Mouse (Mus musculus): Measurements from ENCODE around the gene Ttpal. TPM values are rescaled to one million over a fixed set of nuclear protein-coding genes. Genes with fewer than 3 reads are reported as not detected.
A peak's percentile ranks its signal among the peaks of the same experiment; 100 is the strongest.
"Not testable (repeated sequence)": the region's sequence is repeated elsewhere in the genome, so short reads cannot be mapped to it uniquely, and the experiment has no call there.

Ttpal gene
- polyA plus RNA-seq, 1 experiment = 63.2 TPM

GRCm38 (mm10) chr2:163646461-163647080 is 44.5 kb downstream of the Ttpal start:
- TF ChIP-seq CTCF (IDR thresholded peaks at IDR 0.05; ENCODE audit: borderline replicate concordance, control insufficient read depth, extremely low read depth, insufficient read depth, low read length, poor library complexity) (no peak), POLR2A (IDR thresholded peaks at IDR 0.05; ENCODE audit: control insufficient read depth, extremely low read depth, insufficient read depth, low read length, poor library complexity) (no peak)
- 89% methylated on average over 5 of the region's 5 CpGs for WGBS
- H3K27ac ChIP-seq (ENCODE audit: control insufficient read depth, insufficient read depth, low read length) = no peak overlapping the region
- no peak overlapping the region for H3K4me3 ChIP-seq (ENCODE audit: control insufficient read depth, insufficient read depth, low read length)
- H3K27me3 ChIP-seq (ENCODE audit: control insufficient read depth, insufficient read depth, low read length) = no peaks in the 10 kb centered on the region
- peaks cover 10% of the 10 kb centered on the region for H3K4me1 ChIP-seq (replicated peaks; ENCODE audit: control insufficient read depth, insufficient read depth, low read length)
- DNase-seq = no peak
- no peaks in the 10 kb centered on the region for H3K36me3 ChIP-seq (ENCODE audit: control insufficient read depth, insufficient read depth, low read length)

GRCm38 (mm10) chr2:163655699-163656098 is 53.6 kb downstream of the Ttpal start:
- not testable (repeated sequence) for H3K27me3 ChIP-seq (ENCODE audit: control insufficient read depth, insufficient read depth, low read length); H3K4me1 ChIP-seq (replicated peaks; ENCODE audit: control insufficient read depth, insufficient read depth, low read length); H3K27ac ChIP-seq (ENCODE audit: control insufficient read depth, insufficient read depth, low read length); DNase-seq; H3K36me3 ChIP-seq (ENCODE audit: control insufficient read depth, insufficient read depth, low read length); H3K4me3 ChIP-seq (ENCODE audit: control insufficient read depth, insufficient read depth, low read length)
- over 99% methylated on average over 9 of the region's 12 CpGs for WGBS

GRCm38 (mm10) chr2:163657486-163657885 is 55.4 kb downstream of the Ttpal start:
- H3K27ac ChIP-seq (ENCODE audit: control insufficient read depth, insufficient read depth, low read length) = no peak overlapping the region
- no peak overlapping the region for H3K4me3 ChIP-seq (ENCODE audit: control insufficient read depth, insufficient read depth, low read length)
- H3K4me1 ChIP-seq (replicated peaks; ENCODE audit: control insufficient read depth, insufficient read depth, low read length) = no peaks in the 10 kb centered on the region; the same call in 1 of the 2 replicates
- TF ChIP-seq CTCF (IDR thresholded peaks at IDR 0.05; ENCODE audit: borderline replicate concordance, control insufficient read depth, extremely low read depth, insufficient read depth, low read length, poor library complexity) = no peak
- TF ChIP-seq POLR2A (IDR thresholded peaks at IDR 0.05; ENCODE audit: control insufficient read depth, extremely low read depth, insufficient read depth, low read length, poor library complexity) = no peak
- no peaks in the 10 kb centered on the region for H3K27me3 ChIP-seq (ENCODE audit: control insufficient read depth, insufficient read depth, low read length)
- WGBS = 91% methylated on average over 2 of the region's 2 CpGs
- no peak for DNase-seq
- H3K36me3 ChIP-seq (ENCODE audit: control insufficient read depth, insufficient read depth, low read length) = no peaks in the 10 kb centered on the region

- no peaks in the 10 kb centered on the region for H3K36me3 ChIP-seq (ENCODE audit: control insufficient read depth, insufficient read depth, low read length)
- WGBS = 2% methylated on average over 71 of the region's 71 CpGs
- H3K4me3 ChIP-seq (ENCODE audit: control insufficient read depth, insufficient read depth, low read length) = peak within 1 kb of the TSS; percentile 87
- TF ChIP-seq CTCF (IDR thresholded peaks at IDR 0.05; ENCODE audit: borderline replicate concordance, control insufficient read depth, extremely low read depth, insufficient read depth, low read length, poor library complexity) (peak; percentile 74; the same call in 1 of the 2 replicates), POLR2A (IDR thresholded peaks at IDR 0.05; ENCODE audit: control insufficient read depth, extremely low read depth, insufficient read depth, low read length, poor library complexity) (peak; percentile 45; the same call in 1 of the 2 replicates)
- H3K4me1 ChIP-seq (replicated peaks; ENCODE audit: control insufficient read depth, insufficient read depth, low read length) = no peaks in the 10 kb centered on the region; the same call in 1 of the 2 replicates
- no peaks in the 10 kb centered on the region for H3K27me3 ChIP-seq (ENCODE audit: control insufficient read depth, insufficient read depth, low read length)
- H3K27ac ChIP-seq (ENCODE audit: control insufficient read depth, insufficient read depth, low read length) = no peak within 1 kb of the TSS
- peak; percentile 88 for DNase-seq
Observed at GRCm38 (mm10) chr2:163657975-163658886, 56.1 kb downstream of the Ttpal start, which contains the start of gene Pkig. Gene Pkig, plus strand, starts transcription at chr2:163658386.

GRCm38 (mm10) chr2:163658941-163659340 is 56.8 kb downstream of the Ttpal start:
- Histone ChIP-seq H3K4me3 (ENCODE audit: control insufficient read depth, insufficient read depth, low read length) (peak overlapping the region; percentile 87; the same call in 1 of the 2 replicates), H3K27me3 (ENCODE audit: control insufficient read depth, insufficient read depth, low read length) (no peaks in the 10 kb centered on the region), H3K36me3 (ENCODE audit: control insufficient read depth, insufficient read depth, low read length) (no peaks in the 10 kb centered on the region), H3K27ac (ENCODE audit: control insufficient read depth, insufficient read depth, low read length) (no peak overlapping the region), H3K4me1 (replicated peaks; ENCODE audit: control insufficient read depth, insufficient read depth, low read length) (no peaks in the 10 kb centered on the region; the same call in 1 of the 2 replicates)
- no peak for DNase-seq
- 10% methylated on average over 8 of the region's 8 CpGs for WGBS
- TF ChIP-seq CTCF (IDR thresholded peaks at IDR 0.05; ENCODE audit: borderline replicate concordance, control insufficient read depth, extremely low read depth, insufficient read depth, low read length, poor library complexity) (no peak), POLR2A (IDR thresholded peaks at IDR 0.05; ENCODE audit: control insufficient read depth, extremely low read depth, insufficient read depth, low read length, poor library complexity) (no peak)

- Histone ChIP-seq H3K27me3 (ENCODE audit: control insufficient read depth, insufficient read depth, low read length) (no peaks in the 10 kb centered on the region), H3K36me3 (ENCODE audit: control insufficient read depth, insufficient read depth, low read length) (no peaks in the 10 kb centered on the region), H3K27ac (ENCODE audit: control insufficient read depth, insufficient read depth, low read length) (no peak overlapping the region), H3K4me1 (replicated peaks; ENCODE audit: control insufficient read depth, insufficient read depth, low read length) (no peaks in the 10 kb centered on the region; the same call in 1 of the 2 replicates), H3K4me3 (ENCODE audit: control insufficient read depth, insufficient read depth, low read length) (no peak overlapping the region)
- no peak for DNase-seq
- 90% methylated on average over 12 of the region's 12 CpGs for WGBS
- TF ChIP-seq POLR2A (IDR thresholded peaks at IDR 0.05; ENCODE audit: control insufficient read depth, extremely low read depth, insufficient read depth, low read length, poor library complexity) (no peak), CTCF (IDR thresholded peaks at IDR 0.05; ENCODE audit: borderline replicate concordance, control insufficient read depth, extremely low read depth, insufficient read depth, low read length, poor library complexity) (no peak)
Observed at GRCm38 (mm10) chr2:163659431-163659830, 57.3 kb downstream of the Ttpal start.
